Mouse (Mus musculus): ENCODE measurements at regions not wholly inside any gene's neighbourhood (a gene's known extent, or its start where the extent isn't known, plus 50 kb on each side); places are given as distances from the start of the nearest gene placed in this dataset.

- DNase-seq (ENCODE audit: low spot score in 2 of 2) = no peak
Measured at GRCm38 (mm10) chr11:111155023-111155422, 89.1 kb downstream of the Kcnj2 start.

- no peak for DNase-seq (ENCODE audit: low spot score in 2 of 2)
Measured at GRCm38 (mm10) chr11:111155747-111156146, 89.8 kb downstream of the Kcnj2 start.

GRCm38 (mm10) chr11:111159299-111159698 is 93.3 kb downstream of the Kcnj2 start:
- DNase-seq (ENCODE audit: low spot score in 2 of 2) = no peak

- DNase-seq (ENCODE audit: low spot score in 2 of 2) = no peak
Measured at GRCm38 (mm10) chr11:111164907-111165306, 98.9 kb downstream of the Kcnj2 start.

- no peak for DNase-seq (ENCODE audit: low spot score in 2 of 2)
Measured at GRCm38 (mm10) chr11:111170174-111170800, 104.3 kb downstream of the Kcnj2 start.

- no peak for DNase-seq (ENCODE audit: low spot score in 2 of 2)
Measured at GRCm38 (mm10) chr11:111173525-111173924, 107.6 kb downstream of the Kcnj2 start.

- no peak for DNase-seq (ENCODE audit: low spot score in 2 of 2)
Measured at GRCm38 (mm10) chr11:111175566-111175965, 109.6 kb downstream of the Kcnj2 start.

GRCm38 (mm10) chr11:111177516-111177915 is 111.6 kb downstream of the Kcnj2 start:
- DNase-seq (ENCODE audit: low spot score in 2 of 2) = no peak

GRCm38 (mm10) chr11:111197422-111197821 is 131.5 kb downstream of the Kcnj2 start:
- DNase-seq (ENCODE audit: low spot score in 2 of 2) = no peak

- DNase-seq (ENCODE audit: low spot score in 2 of 2) = no peak
Measured at GRCm38 (mm10) chr11:111200512-111200911, 134.5 kb downstream of the Kcnj2 start.

GRCm38 (mm10) chr11:111202780-111203179 is 136.8 kb downstream of the Kcnj2 start:
- no peak for DNase-seq (ENCODE audit: low spot score in 2 of 2)

GRCm38 (mm10) chr11:111210565-111210964 is 144.6 kb downstream of the Kcnj2 start:
- DNase-seq (ENCODE audit: low spot score in 2 of 2) = no peak

GRCm38 (mm10) chr11:111212038-111212701 is 146.2 kb downstream of the Kcnj2 start:
- DNase-seq (ENCODE audit: low spot score in 2 of 2) = no peak

GRCm38 (mm10) chr11:111212702-111213328 is 146.9 kb downstream of the Kcnj2 start:
- DNase-seq (ENCODE audit: low spot score in 2 of 2) = no peak

GRCm38 (mm10) chr11:111215006-111215405 is 149.0 kb downstream of the Kcnj2 start:
- no peak for DNase-seq (ENCODE audit: low spot score in 2 of 2)

- DNase-seq (ENCODE audit: low spot score in 2 of 2) = no peak
Measured at GRCm38 (mm10) chr11:111223834-111224233, 157.9 kb downstream of the Kcnj2 start.

- DNase-seq (ENCODE audit: low spot score in 2 of 2) = no peak
Measured at GRCm38 (mm10) chr11:111227305-111227704, 161.3 kb downstream of the Kcnj2 start.

- DNase-seq (ENCODE audit: low spot score in 2 of 2) = no peak
Measured at GRCm38 (mm10) chr11:111236741-111237140, 170.8 kb downstream of the Kcnj2 start.

- no peak for DNase-seq (ENCODE audit: low spot score in 2 of 2)
Measured at GRCm38 (mm10) chr11:111239784-111240183, 173.8 kb downstream of the Kcnj2 start.

GRCm38 (mm10) chr11:111252226-111252625 is 186.3 kb downstream of the Kcnj2 start:
- no peak for DNase-seq (ENCODE audit: low spot score in 2 of 2)

- DNase-seq (ENCODE audit: low spot score in 2 of 2) = no peak
Measured at GRCm38 (mm10) chr11:111256596-111256995, 190.6 kb downstream of the Kcnj2 start.

- DNase-seq (ENCODE audit: low spot score in 2 of 2) = no peak
Measured at GRCm38 (mm10) chr11:111260691-111261383, 194.9 kb downstream of the Kcnj2 start.
